Mouse (Mus musculus): ENCODE results near the gene Prmt9.

The Prmt9 gene

DNA sequence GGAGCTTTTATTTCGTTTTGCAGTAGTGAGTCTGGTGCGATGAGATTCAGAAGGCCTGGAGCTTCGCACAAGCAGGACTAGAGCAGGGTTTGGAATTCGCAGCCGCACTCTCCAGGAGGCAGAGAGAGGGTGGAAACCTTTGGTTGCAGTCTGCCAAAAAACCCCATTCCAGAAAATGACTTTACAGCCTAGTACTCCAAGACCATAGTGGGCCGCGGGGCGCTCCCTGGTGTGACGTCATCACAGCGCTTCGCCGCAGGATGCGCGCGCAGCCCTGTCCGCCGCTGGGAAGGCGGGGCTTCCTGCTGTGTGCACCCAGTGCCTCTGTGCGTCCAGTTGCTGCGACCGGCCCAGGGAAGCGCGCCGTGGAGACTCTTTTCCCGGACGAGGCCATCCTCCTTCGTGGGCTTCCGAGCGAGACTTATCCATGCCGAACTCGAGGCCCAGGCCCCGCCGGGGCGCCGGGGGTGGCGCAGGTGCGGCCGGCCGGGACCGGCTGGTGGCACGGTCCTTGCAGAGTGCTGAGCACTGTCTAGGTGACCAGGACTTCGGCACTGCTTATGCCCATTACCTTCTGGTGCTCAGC is at the start of gene Prmt9:
Gene Prmt9 (plus strand): TSS at position 277 of the 586 bp plus-strand sequence.
- peak; percentile 87 to 92 for DNase-seq (ENCODE audit: low spot score in 2 of 2)

DNA sequence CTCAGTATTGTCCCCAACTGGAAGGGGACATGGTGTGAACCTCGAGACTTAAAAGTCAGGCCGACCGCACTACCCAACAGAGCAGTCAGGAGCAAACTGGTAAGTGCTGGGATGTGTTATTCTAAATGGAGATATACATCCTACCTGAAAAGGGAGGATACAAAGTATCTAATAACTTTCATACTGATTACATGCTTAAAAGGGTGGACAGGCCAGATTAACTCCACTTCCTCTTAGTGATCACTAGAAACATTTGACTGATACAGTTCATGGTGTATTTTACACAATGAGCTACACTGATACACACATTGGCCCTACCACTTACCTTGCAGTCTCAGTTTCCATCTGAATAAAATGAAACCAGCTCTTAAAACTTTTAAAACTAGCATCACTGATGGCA is 48.9 kb upstream of the Prmt9 start:
- DNase-seq (ENCODE audit: low spot score in 2 of 2) = no peak

DNA sequence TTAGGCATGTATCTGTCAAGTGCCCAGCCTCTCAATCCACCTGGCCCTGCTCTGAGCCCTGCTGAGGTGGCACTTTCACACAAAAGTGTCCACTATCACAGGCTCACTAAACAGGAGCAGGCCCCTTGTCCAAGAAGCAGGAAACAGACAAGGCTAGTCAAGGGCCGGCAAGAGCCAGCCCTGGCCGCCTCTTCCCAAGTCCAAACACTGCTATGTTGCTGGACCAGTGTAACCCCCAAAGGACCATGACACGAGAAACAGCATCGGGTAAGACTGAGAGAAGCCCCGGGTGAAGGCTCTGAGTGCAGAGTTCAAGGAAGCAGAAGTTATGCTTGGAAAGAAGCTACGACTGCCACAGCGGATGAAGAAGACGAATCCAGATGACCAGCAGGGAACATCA is 48.1 kb upstream of the Prmt9 start:
- no peak for DNase-seq (ENCODE audit: low spot score in 2 of 2)

DNA sequence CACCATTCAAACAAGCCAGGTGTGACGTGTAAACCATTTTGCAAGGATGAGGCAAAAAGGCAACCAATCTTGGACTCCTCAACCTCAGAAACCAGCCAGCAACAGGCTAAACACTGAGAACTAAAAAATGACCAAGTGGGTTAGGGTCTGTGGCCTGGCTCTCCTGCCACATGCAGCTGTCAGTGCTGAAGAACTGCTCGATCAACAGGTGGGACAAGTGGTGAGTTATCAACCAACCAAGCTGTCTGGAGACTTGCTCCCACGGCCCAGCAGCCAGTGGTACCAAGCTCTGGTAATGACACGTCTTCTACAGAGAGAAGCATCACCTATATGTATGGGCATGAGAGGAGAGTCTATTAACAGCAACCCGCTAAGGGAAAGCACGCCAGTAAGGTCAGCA is 46.6 kb upstream of the Prmt9 start:
- DNase-seq (ENCODE audit: low spot score in 2 of 2) = no peak

DNA sequence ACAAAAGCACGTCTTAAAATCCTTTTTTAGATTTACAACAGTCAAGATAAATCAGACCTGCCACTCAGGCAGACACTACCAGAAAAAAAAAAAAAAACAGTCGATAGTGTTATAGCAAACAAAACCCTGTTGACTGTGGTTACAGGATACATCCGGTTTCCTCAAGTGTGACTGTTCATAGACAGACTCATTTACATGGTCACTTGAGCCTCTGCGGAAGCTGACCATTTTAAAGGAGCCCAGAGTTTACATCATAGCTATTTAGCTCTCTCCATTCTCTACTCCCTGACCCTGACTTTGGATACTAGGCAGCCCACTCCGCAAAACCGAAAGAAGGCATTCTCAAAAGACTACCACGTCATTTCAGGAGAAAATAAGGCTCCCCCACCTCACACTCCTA is 42.7 kb upstream of the Prmt9 start:
- DNase-seq (ENCODE audit: low spot score in 2 of 2) = no peak

DNA sequence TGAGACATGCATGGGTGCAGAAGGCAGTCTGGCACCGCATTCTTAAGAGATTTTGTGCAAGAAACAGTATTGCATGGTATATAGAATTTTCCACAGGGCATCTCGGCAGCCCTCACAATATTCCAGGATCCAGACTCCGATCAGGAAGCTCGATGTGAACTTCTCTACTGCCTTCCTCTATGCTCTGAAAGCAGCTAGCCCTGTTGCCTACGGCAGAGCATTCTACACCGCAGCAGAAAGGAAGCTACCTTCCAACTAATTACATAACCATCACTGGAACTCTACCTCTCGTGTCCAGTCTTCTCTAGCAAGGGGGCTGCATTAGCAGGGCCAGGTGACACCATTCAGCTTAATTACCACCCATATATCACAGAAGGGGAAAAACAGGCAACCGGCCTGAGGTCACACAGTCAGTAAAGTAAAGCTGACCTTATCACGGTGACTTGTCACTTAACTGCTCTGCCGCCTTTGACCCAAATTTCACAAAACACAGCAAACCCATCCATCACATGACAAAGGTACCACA is 41.6 kb upstream of the Prmt9 start:
- no peak for DNase-seq (ENCODE audit: low spot score in 2 of 2)

DNA sequence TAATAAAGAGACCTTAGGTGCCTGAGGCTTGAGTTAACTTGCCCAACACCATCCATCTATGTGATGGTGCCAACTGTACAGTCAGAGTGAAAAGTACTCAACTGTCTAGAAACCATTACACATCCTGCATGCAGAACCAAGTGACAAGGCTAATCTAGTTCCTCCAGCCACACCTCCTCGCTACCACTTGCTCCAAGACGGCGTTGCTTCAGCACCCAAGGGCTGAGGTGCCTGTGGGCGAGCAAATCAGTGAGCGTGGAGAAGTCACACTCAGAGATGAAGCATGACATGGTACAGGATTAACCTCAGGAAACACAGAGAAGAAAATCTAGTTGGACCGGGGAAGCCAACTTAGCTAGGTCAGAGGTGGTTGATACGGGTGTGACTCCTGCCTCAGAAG is 40.2 kb upstream of the Prmt9 start:
- DNase-seq (ENCODE audit: low spot score in 2 of 2) = no peak

DNA sequence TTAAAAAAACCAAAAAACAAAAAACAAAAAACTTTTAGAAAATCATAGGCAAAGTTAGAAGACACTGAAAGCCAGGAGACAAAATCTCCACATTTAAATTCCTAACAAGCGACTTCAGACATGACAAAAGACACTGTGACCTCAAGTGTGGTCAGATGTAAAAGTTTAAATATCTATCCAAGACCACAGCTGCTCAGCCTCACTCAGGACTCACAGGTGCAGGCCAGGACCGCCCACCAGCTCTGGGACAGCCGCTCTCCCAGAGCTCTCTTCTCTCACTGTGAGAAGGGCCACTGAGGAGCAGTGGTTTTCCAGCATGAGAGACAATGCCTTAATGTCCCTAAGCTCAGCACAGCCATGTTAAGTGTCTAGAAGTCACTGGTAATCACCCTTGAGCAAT is 38.8 kb upstream of the Prmt9 start:
- DNase-seq (ENCODE audit: low spot score in 2 of 2) = no peak

DNA sequence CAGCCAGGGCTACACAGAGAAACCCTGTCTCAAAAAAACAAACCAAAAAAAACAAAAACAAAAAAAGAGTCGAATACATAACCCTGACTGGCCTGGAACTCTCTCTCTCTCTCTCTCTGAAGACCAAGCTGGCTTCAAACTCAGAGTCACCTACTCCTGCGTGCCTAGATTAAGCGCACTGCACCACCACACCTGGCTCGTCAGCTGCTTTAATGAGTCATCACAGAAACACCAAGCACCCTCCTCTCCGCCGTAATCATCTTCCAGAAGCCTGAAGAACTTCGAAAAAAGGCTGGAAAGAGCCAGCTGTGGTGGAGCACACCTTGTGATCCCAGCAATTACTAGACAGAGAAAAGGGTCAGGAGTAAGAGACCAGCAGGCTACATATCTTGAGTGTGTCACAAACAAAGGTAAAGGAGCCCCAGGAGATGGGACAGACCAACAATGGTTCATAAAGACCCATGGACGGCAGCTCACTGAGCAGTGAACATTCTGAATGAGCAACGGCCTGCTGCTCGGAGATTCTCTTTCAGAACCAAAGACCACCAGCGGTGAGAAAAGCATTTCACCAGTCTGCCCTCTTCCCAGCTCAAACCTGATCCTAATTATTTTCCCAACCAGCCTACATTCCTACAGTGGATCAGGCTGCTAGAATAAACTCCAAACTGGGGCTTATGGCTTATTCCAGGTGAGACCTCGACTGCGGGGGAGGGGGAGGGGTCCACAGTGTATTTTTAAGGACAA is 37.3 kb upstream of the Prmt9 start:
- DNase-seq (ENCODE audit: low spot score in 2 of 2) = no peak

DNA sequence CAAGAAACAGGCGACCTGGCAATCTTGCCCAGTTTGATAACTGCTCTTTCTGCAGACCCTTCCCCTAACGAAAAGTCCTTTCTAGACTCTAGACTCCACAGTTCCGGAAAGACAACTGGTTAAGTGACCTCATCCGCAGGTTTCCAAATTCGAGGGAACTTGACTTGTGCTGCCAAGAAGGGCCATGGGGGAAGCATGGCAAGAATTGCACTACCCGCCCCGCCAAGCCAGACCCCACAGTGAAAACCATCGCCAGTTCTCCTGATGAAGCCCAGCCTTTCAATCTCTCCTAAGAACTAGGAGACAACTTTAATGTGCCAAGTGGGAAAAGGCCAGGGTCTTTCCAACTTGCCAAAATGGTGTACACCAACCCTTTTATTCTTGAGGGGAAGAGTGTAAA is 34.0 kb upstream of the Prmt9 start:
- DNase-seq (ENCODE audit: low spot score in 2 of 2) = no peak

DNA sequence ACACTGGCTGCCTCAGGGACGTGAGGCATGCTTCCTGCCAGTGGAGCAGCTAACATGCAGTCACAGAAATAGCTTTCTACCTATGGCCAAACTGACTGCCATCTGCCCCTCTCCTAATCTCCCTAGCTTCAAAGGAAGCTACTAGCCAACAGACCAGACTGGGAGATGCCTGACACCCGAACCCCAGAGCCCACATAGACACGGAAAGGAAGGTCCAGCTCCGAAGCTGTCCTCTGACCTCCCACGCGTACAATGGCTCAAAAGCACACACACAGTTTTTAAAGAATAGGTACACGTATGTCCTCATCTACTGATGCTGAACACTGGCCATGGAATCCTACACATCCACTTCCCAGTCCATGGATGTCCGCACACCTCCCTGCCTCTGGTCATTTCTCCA is 33.4 kb upstream of the Prmt9 start:
- no peak for DNase-seq (ENCODE audit: low spot score in 2 of 2)

DNA sequence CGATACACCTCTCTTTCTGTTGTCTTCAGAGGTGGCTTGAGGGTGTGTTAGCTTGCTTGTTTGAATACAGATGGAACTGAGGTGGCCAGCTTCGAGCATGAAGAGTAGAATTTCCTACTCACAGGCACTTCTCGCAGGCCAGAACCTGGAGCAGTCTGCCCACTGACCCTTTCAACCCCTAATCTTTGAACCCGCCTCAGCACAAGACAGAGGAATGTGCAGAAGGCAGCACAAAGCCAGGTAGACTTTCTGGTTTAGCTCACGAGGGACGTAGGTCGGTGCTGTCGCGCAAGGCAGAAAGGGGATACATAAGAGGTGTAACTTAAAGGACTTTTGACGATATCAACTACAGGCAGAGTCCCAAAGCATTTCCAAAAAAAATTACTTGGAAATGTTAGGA is 32.4 kb upstream of the Prmt9 start:
- no peak for DNase-seq (ENCODE audit: low spot score in 2 of 2)

DNA sequence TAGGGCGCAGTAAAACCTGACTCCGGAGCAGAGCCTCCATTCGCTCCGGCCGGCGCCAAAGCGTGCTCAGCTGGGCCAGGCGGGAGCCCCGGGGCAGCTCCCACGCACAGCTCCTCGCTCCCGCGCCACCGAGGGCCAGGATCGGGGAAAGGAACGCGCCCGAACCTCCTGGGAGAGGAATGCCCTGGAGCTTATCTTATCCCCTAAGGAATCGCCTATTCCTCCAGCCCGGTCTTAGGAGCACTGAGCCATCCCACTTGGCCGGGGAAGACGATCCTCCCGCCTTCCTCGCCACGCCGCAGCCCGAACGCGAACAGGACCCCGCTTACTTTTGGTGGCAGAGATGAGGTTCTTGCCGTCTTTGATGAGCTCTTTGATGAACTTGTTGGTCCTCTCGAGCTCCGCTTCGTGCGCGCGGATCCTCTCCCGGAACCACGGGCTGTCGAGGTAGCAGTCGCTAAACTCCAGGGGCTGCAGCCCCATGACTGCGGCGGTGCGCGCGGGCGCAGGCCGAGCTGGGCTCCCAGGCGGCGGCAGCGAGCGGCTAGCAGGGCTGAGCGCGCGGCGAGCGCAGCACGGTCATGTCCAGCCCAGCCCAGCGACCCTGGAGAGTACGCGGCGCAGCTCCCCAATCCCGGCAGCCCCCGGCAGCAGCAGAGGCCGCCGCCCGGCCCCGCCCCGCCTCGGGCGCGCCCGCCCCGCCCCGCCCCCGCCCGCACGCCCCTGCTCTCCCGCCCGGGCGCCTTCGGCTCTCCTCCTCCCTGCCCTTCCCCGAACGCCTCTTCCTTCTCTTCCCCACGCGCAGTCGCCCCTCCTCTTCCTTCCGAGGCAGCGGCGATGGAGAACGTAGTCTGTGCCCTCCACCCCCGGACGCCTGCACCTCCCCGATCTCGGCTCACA is 31.6 kb upstream of the Prmt9 start, which contains the start of gene Arhgap10:
Gene Arhgap10 (minus strand): TSS at position 653 of the 900 bp plus-strand sequence.
- DNase-seq (ENCODE audit: low spot score in 2 of 2) = peak; percentile 31 to 65

DNA sequence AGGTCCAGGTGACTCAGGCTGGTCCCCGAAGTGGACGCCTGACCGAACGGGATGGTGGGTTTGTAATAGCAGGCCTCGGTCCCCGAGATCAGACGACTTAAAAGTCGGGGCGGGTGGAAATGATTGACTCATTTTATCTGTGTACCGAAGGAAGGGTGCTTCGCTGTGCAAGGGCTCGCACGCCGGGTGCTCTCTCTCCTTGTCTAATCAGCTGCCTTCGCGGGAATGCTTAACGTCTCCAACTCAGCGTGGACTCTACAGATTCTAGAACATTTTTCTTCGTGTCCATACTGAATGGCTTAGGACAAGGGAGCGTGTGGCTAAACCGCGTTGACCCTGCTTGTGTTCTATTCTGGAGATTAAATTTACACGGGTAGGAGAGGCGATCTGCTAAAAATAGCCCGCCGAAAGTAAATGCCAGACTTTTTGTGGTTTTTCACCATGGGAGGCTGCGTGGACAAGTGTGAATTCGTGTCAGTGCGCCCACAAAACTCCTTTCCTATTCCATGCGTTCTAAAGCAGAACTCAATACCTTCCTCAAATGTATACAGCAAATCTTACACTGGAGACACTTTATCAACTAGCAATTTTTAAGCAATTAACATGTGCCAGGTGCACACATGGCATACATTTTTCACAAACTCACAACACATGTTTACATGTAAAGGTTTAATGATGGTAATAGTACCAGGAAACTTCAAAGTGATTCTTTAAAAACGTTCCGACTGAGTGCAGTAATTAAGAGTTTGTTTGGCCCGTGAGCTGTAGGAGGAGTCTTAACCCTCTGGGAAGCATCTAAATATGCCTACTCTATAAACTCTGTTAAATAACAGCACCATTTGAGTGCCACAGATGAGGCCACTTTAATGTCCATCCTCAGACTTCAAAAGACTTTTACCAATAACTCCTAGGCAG is 30.7 kb upstream of the Prmt9 start:
- no peak for DNase-seq (ENCODE audit: low spot score in 2 of 2)

DNA sequence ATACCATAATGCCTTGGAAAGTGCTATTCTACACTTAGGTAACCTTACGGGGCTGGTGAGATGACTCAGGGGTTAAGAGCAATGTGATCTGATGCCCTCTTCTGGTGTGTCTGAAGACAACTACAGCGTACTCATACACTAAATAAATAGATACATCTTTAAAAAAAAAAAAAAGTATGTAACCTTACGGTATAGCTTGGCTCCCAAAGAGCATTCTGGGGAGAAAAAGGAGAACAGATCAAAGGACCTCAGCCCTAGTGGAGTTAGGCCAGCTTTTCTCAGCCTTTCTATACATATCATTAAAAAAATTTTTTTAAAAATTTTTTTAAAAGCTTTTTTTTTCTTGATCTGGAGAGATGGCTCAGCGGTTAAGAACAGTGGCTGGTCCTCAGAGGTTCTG is 28.6 kb upstream of the Prmt9 start:
- DNase-seq (ENCODE audit: low spot score in 2 of 2) = no peak

DNA sequence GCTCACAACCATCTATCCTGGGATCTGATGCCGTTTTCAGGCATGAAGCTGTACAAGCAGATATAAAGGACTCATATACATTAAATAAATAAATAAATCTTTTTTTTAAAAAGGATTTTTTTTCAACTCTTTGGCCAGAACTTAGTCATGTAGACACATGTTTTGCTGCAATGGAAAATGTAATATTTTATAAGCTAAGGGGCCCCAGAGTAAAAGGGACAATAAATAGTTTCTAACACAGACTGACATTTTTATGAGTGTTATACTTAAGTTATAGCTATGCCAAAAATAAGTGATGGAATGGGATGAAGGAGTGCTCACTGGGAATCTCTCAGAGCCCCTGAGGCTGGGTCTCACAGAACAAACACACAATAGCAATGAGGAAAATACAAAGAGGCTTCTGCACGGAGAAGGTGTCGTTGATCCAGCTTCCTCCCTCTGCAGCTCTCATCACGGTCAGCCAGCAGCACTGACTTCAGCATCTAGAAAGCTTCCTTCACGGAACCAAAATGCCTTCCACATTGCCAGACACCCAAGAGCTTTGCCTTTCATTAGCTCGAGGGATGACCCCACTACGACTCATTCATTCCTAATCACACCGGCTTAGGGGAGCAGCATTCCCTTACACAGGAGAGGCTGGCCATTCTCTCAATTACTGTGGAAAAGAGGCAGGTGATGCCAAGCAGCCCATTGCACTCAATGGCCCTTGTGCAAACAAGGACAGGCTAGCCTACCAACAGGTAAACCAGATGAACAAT is 28.0 kb upstream of the Prmt9 start:
- no peak for DNase-seq (ENCODE audit: low spot score in 2 of 2)

DNA sequence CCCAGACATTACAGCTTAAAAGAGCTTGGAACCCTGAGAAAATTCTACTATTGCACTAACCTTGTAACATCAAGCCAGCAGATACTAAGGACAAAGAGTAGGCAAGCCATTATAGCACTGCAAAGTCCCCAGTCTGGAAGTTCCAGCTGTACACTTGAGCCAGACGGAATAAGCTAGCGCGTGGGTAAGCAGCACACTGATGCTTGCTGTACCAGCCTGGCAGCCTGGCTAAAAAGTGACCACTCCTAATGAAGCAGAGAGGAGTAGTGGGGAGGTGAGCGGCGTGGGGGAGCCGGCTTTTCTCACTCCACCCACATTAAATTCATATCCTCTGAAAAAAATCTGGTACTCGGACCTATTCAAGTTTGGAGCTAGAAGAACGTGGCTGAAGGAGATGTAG is 26.2 kb upstream of the Prmt9 start:
- no peak for DNase-seq (ENCODE audit: low spot score in 2 of 2)

DNA sequence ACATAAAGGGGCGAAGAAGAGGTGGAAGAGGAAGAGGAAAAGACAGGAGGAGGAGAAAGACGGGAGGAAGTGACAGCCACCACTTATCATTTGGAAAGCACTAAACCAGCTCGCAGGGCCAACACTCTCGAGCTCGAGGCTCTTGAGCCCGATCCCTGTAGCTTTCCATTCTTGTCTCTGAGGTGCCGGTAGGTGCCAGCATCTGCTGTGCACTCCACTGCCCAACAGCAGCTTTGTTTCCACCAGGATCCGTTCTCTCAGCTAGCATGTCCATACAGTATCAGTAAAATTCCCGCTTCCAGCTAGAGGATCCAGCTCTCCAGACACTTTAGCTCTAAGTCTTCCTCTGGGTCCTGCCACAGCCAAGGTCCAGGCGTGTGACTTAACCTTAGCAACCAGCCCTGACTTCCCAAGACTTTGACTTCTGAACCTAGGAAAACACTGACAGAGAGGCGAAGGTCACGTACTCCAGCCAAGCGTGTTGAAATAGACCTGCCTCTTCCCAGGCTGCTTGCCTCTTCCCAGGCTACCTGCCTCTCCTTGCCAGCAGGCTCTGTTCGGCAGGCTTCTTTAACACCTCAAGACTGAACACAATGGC is 25.1 kb upstream of the Prmt9 start:
- no peak for DNase-seq (ENCODE audit: low spot score in 2 of 2)

DNA sequence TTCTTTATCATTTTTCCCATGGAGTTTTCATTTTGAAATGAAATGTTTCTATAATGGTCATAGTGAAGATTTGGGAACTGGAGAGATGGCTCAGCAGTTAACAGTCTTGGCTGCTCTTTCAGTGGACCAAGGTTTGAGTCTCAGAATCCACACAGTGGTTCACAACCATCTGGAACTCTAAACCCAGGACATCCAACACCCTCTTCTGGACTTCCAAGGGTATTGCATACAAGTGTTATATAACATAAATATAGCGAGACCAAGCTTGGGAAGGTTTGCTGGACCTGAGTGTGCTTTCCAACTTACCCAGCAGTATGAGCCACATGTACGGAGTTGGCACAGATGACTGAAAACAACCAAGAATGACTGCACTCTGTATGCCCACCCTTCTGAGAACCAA is 24.3 kb upstream of the Prmt9 start:
- DNase-seq (ENCODE audit: low spot score in 2 of 2) = no peak

DNA sequence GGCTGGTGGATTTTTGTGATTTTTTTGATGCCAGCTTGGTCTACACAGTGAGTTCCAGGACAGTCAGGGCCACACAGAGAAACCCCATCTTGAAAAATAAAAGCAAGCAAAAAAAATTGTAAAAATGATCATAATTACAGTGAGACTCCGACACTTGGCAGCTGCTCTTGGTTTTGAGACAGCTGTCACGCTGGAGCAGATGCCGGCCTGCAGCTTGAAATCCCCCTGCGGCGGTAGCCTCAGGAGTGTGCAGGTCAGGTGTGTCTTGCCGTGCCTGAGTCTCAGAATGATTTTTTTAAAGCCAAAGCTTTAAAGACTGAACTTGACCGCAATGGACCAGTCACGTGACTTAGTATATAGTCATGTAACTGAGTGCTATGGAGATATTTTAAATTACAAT is 23.1 kb upstream of the Prmt9 start:
- no peak for DNase-seq (ENCODE audit: low spot score in 2 of 2)

All from cerebellum, postnatal 4 days (tissue).